Mouse (Mus musculus) megakaryocyte progenitor cell, adult 5-6 weeks (primary cell): ENCODE data around the gene Nr1h2. TPM values are rescaled to one million over a fixed set of nuclear protein-coding genes. Genes with fewer than 3 reads are reported as not detected.

ENCODE experiments used
- ATAC-seq: replicated peaks from 2 replicates; pipeline ENCODE4 v1.8.0; 2016; ENCODE audit warnings: mild to moderate bottlenecking, moderate TSS enrichment, inconsistent platforms; ENCODE audit not compliant: poor library complexity
- total RNA-seq, 2 experiments: library from RNA; stranded (forward) in 1 of 2; stranded (reverse) in 1 of 2; fragments of 157-497, 149-512 nt in 1 of 2; fragments of 200-1000 nt in 1 of 2; gene quantifications; 2 replicates each; pipeline versions ENCODE4 v1.2.3 to v1.2.4; 2015 to 2017

The Nr1h2 gene
- total RNA-seq, 2 experiments from 2014 or later, result 39.4 to 42.6 TPM

- ATAC-seq, result no peak
Observed at GRCm38 (mm10) chr7:44531207-44531606, 22.5 kb downstream of the Nr1h2 start.

- no peak for ATAC-seq
Observed at GRCm38 (mm10) chr7:44530507-44530906, 23.2 kb downstream of the Nr1h2 start.

- no peak for ATAC-seq
Observed at GRCm38 (mm10) chr7:44529518-44529917, 24.2 kb downstream of the Nr1h2 start.

- ATAC-seq, result peak; percentile 88
Observed at GRCm38 (mm10) chr7:44527483-44528398, 26.0 kb downstream of the Nr1h2 start.

GRCm38 (mm10) chr7:44526414-44527154, 27.2 kb downstream of the Nr1h2 start:
- no peak for ATAC-seq

- no peak for ATAC-seq
Observed at GRCm38 (mm10) chr7:44525126-44525832, 28.5 kb downstream of the Nr1h2 start.

- no peak for ATAC-seq
Observed at GRCm38 (mm10) chr7:44524502-44524901, 29.2 kb downstream of the Nr1h2 start, which contains the start of gene Mybpc2. Mybpc2 (minus strand) TSS chr7:44524656.

GRCm38 (mm10) chr7:44523056-44523455, 30.7 kb downstream of the Nr1h2 start:
- no peak for ATAC-seq

GRCm38 (mm10) chr7:44521710-44522109, 32.0 kb downstream of the Nr1h2 start:
- peak; percentile 82 for ATAC-seq

- no peak for ATAC-seq
Observed at GRCm38 (mm10) chr7:44520990-44521389, 32.8 kb downstream of the Nr1h2 start.

GRCm38 (mm10) chr7:44519240-44519913, 34.4 kb downstream of the Nr1h2 start:
- peak; percentile 51 for ATAC-seq

GRCm38 (mm10) chr7:44507491-44507890, 46.3 kb downstream of the Nr1h2 start:
- no peak for ATAC-seq

GRCm38 (mm10) chr7:44501563-44502115, 52.1 kb downstream of the Nr1h2 start:
- peak; percentile 91 for ATAC-seq

- no peak for ATAC-seq
Observed at GRCm38 (mm10) chr7:44500046-44500445, 53.7 kb downstream of the Nr1h2 start.

Other genes with a start within 250 kb of the Nr1h2 start
- gene Clec11a, start 247.0 kb downstream of the Nr1h2 start, total RNA-seq (2015), result 4.1 TPM in 2 replicates
- gene Clec11a, start 247.0 kb downstream of the Nr1h2 start, total RNA-seq (2017), result 4.2 and 4.4 TPM in 2 replicates
- 0.05 and 0.49 TPM in 2 replicates for gene Shank1, start 243.7 kb downstream of the Nr1h2 start, total RNA-seq (2015)
- not detected in 2 replicates for gene Shank1, start 243.7 kb downstream of the Nr1h2 start, total RNA-seq (2017)
- gene Syt3, start 169.8 kb downstream of the Nr1h2 start, total RNA-seq (2015), result 0.22 and 0.24 TPM in 2 replicates
- 0.12 and 0.14 TPM in 2 replicates for gene Syt3, start 169.8 kb downstream of the Nr1h2 start, total RNA-seq (2017)
- gene 1700008O03Rik, start 168.1 kb downstream of the Nr1h2 start, total RNA-seq (2015), result 0.44 and 1.5 TPM in 2 replicates
- gene 1700008O03Rik, start 168.1 kb downstream of the Nr1h2 start, total RNA-seq (2017), result 1.8 and 2.2 TPM in 2 replicates
- gene Lrrc4b, start 124.9 kb downstream of the Nr1h2 start, total RNA-seq (2015), result not detected in 2 replicates
- gene Lrrc4b, start 124.9 kb downstream of the Nr1h2 start, total RNA-seq (2017), result not detected in 2 replicates
- gene Aspdh, start 88.6 kb downstream of the Nr1h2 start, total RNA-seq (2015), result not detected in 2 replicates
- not detected in 2 replicates for gene Aspdh, start 88.6 kb downstream of the Nr1h2 start, total RNA-seq (2017)
- gene Josd2, start 86.0 kb downstream of the Nr1h2 start, total RNA-seq (2015), result 27.5 and 35.2 TPM in 2 replicates
- 17.4 and 22.6 TPM in 2 replicates for gene Josd2, start 86.0 kb downstream of the Nr1h2 start, total RNA-seq (2017)
- gene Emc10, start 57.4 kb downstream of the Nr1h2 start, total RNA-seq (2015), result 60.6 and 62.7 TPM in 2 replicates
- 30.4 and 38.3 TPM in 2 replicates for gene Emc10, start 57.4 kb downstream of the Nr1h2 start, total RNA-seq (2017)
- 1.2 and 2.5 TPM in 2 replicates for gene Fam71e1, start 57.4 kb downstream of the Nr1h2 start, total RNA-seq (2015)
- 0.30 and 1.7 TPM in 2 replicates for gene Fam71e1, start 57.4 kb downstream of the Nr1h2 start, total RNA-seq (2017)
- not detected in 2 replicates for gene Mybpc2, start 29.3 kb downstream of the Nr1h2 start, total RNA-seq (2015)
- not detected in 2 replicates for gene Mybpc2, start 29.3 kb downstream of the Nr1h2 start, total RNA-seq (2017)
- 0.20 TPM in 1 of 2 replicates, not detected in the other for gene Spib, start 21.9 kb downstream of the Nr1h2 start, total RNA-seq (2015)
- gene Spib, start 21.9 kb downstream of the Nr1h2 start, total RNA-seq (2017), result 0.04 TPM in 1 of 2 replicates, not detected in the other
- gene Pold1, start 5.1 kb downstream of the Nr1h2 start, total RNA-seq (2015), result 51.4 and 70.3 TPM in 2 replicates
- gene Pold1, start 5.1 kb downstream of the Nr1h2 start, total RNA-seq (2017), result 64.4 and 77.2 TPM in 2 replicates
- 219 and 232 TPM in 2 replicates for gene Napsa, start 18.4 kb upstream of the Nr1h2 start, total RNA-seq (2015)
- gene Napsa, start 18.4 kb upstream of the Nr1h2 start, total RNA-seq (2017), result 91.2 and 121 TPM in 2 replicates
- gene Kcnc3, start 36.7 kb upstream of the Nr1h2 start, total RNA-seq (2015), result 0.25 and 0.66 TPM in 2 replicates
- 0.04 TPM in 1 of 2 replicates, not detected in the other for gene Kcnc3, start 36.7 kb upstream of the Nr1h2 start, total RNA-seq (2017)
- not detected in 2 replicates for gene Myh14, start 116.9 kb upstream of the Nr1h2 start, total RNA-seq (2015)
- gene Myh14, start 116.9 kb upstream of the Nr1h2 start, total RNA-seq (2017), result not detected in 2 replicates
- not detected in 2 replicates for gene Izumo2, start 154.8 kb upstream of the Nr1h2 start, total RNA-seq (2015)
- not detected in 2 replicates for gene Izumo2, start 154.8 kb upstream of the Nr1h2 start, total RNA-seq (2017)
- gene Vrk3, start 194.5 kb upstream of the Nr1h2 start, total RNA-seq (2015), result 37.1 and 37.4 TPM in 2 replicates
- 36.0 and 51.4 TPM in 2 replicates for gene Vrk3, start 194.5 kb upstream of the Nr1h2 start, total RNA-seq (2017)
- 1.2 and 1.5 TPM in 2 replicates for gene Zfp473, start 197.1 kb upstream of the Nr1h2 start, total RNA-seq (2015)
- gene Zfp473, start 197.1 kb upstream of the Nr1h2 start, total RNA-seq (2017), result 1.0 and 2.6 TPM in 2 replicates